Mouse (Mus musculus): ENCODE results near the gene Alkbh6. TPM values are rescaled to one million over a fixed set of nuclear protein-coding genes. Genes with fewer than 3 reads are reported as not detected.

Alkbh6 gene
- total and polyA plus RNA-seq, 3 experiments = 16.2 to 24.6 TPM; not detected in 1

- no peaks in the 10 kb centered on the region for H3K79me2 ChIP-seq (ENCODE audit: control insufficient read depth, insufficient read depth, low read length, poor library complexity)
- H3K27me3 ChIP-seq (ENCODE audit: control insufficient read depth in 1 of 2, insufficient read depth in 2 of 2, low read length in 2 of 2) = no peaks in the 10 kb centered on the region
- TF ChIP-seq ZKSCAN1 (IDR thresholded peaks at IDR 0.05; ENCODE audit: low read depth, low read length) = no peak
- no peak for TF ChIP-seq TCF12 (IDR thresholded peaks at IDR 0.05; ENCODE audit: low read depth, low read length)
- TF ChIP-seq USF1 (IDR thresholded peaks at IDR 0.05; ENCODE audit: low read depth, low read length) = no peak
- TF ChIP-seq RAD21 (IDR thresholded peaks at IDR 0.05; ENCODE audit: low read depth, low read length) = no peak
- TF ChIP-seq CHD1 (IDR thresholded peaks at IDR 0.05; ENCODE audit: low read depth, low read length) = no peak
- TF ChIP-seq MYB (IDR thresholded peaks at IDR 0.05; ENCODE audit: low read depth, low read length) = no peak
- TF ChIP-seq MYC (IDR thresholded peaks at IDR 0.05; ENCODE audit: low read depth, low read length) = no peak
- no peak for TF ChIP-seq E2F4 (IDR thresholded peaks at IDR 0.05; ENCODE audit: borderline replicate concordance, low read depth, low read length)
- no peak for TF ChIP-seq POLR2AphosphoS2 (IDR thresholded peaks at IDR 0.05; ENCODE audit: low read length)
- H3K9ac ChIP-seq (ENCODE audit: control insufficient read depth, low read depth, low read length, poor library complexity, severe bottlenecking) = no peak overlapping the region
- H3K4me1 ChIP-seq (ENCODE audit: control insufficient read depth in 1 of 2, insufficient read depth in 2 of 2, low read length in 2 of 2) = peaks cover 4 to 19% of the 10 kb centered on the region in 2 experiments; a peak in 3 of 4 replicates
- DNase-seq (ENCODE audit: low read depth, low spot score) = no peak
- no peak overlapping the region for H3K4me3 ChIP-seq (ENCODE audit: control insufficient read depth in 1 of 2, insufficient read depth in 1 of 2, low read depth in 2 of 2, low read length in 2 of 2)
- H3K27ac ChIP-seq (ENCODE audit: control insufficient read depth, low read depth, low read length) = no peak overlapping the region
- H3K9me3 ChIP-seq (replicated peaks; ENCODE audit: insufficient read depth, low read length) = no peaks in the 10 kb centered on the region
- peaks cover 0 to 11% of the 10 kb centered on the region in 2 experiments; a peak in 2 of 4 replicates for H3K36me3 ChIP-seq (ENCODE audit: control insufficient read depth in 1 of 2, insufficient read depth in 2 of 2, low read length in 2 of 2)
These were observed 27.2 kb downstream of the Alkbh6 start for GRCm38 (mm10) chr7:30335688-30336087.

- no peak overlapping the region for H3K27ac ChIP-seq (ENCODE audit: control insufficient read depth, low read depth, low read length)
- H3K9ac ChIP-seq (ENCODE audit: control insufficient read depth, low read depth, low read length, poor library complexity, severe bottlenecking) = no peak overlapping the region
- H3K9me3 ChIP-seq (replicated peaks; ENCODE audit: insufficient read depth, low read length) = no peaks in the 10 kb centered on the region
- H3K4me3 ChIP-seq (ENCODE audit: control insufficient read depth in 1 of 2, insufficient read depth in 1 of 2, low read depth in 2 of 2, low read length in 2 of 2) = no peak overlapping the region
- peaks cover 0 to 11% of the 10 kb centered on the region in 2 experiments; a peak in 2 of 4 replicates for H3K36me3 ChIP-seq (ENCODE audit: control insufficient read depth in 1 of 2, insufficient read depth in 2 of 2, low read length in 2 of 2)
- peak; percentile 91 for DNase-seq (ENCODE audit: low read depth, low spot score)
- peaks cover 4 to 19% of the 10 kb centered on the region in 2 experiments; a peak in 3 of 4 replicates for H3K4me1 ChIP-seq (ENCODE audit: control insufficient read depth in 1 of 2, insufficient read depth in 2 of 2, low read length in 2 of 2)
- no peaks in the 10 kb centered on the region for H3K27me3 ChIP-seq (ENCODE audit: control insufficient read depth in 1 of 2, insufficient read depth in 2 of 2, low read length in 2 of 2)
- H3K79me2 ChIP-seq (ENCODE audit: control insufficient read depth, insufficient read depth, low read length, poor library complexity) = no peaks in the 10 kb centered on the region
- TF ChIP-seq CHD2 (IDR thresholded peaks at IDR 0.05; ENCODE audit: low read length) (no peak), MAFK (IDR thresholded peaks at IDR 0.05; ENCODE audit: borderline replicate concordance, low read depth, low read length) (no peak), SMC3 (IDR thresholded peaks at IDR 0.05; ENCODE audit: low read depth, low read length) (peak; percentile 84), TCF12 (IDR thresholded peaks at IDR 0.05; ENCODE audit: low read depth, low read length) (no peak), TBP (IDR thresholded peaks at IDR 0.05; ENCODE audit: low read depth, low read length) (no peak), NRF1 (IDR thresholded peaks at IDR 0.05; ENCODE audit: insufficient read depth, low read depth, low read length, poor library complexity, severe bottlenecking) (peak; percentile 38; the same call in 1 of the 2 replicates), EP300 (IDR thresholded peaks at IDR 0.05; ENCODE audit: low read depth in 1 of 2, low read length in 2 of 2) (no peak), MXI1 (IDR thresholded peaks at IDR 0.05; ENCODE audit: low read depth, low read length) (no peak), CTCF (IDR thresholded peaks at IDR 0.05 in 2 of 3, conservative IDR thresholded peaks at IDR 0.05 in 1 of 3; ENCODE audit: control insufficient read depth in 1 of 3, insufficient read depth in 1 of 3, low read depth in 2 of 3, low read length in 3 of 3, poor library complexity in 1 of 3, severe bottlenecking in 1 of 3) (peak; percentile 87 to 94 (median 91)), HCFC1 (IDR thresholded peaks at IDR 0.05; ENCODE audit: low read depth, low read length) (no peak), MEF2A (IDR thresholded peaks at IDR 0.05; ENCODE audit: extremely low read depth, insufficient replicate concordance, low read depth, low read length, poor library complexity, severe bottlenecking) (no peak), ZC3H11A (IDR thresholded peaks at IDR 0.05; ENCODE audit: low read depth, low read length) (peak; percentile 55), MYC (IDR thresholded peaks at IDR 0.05; ENCODE audit: low read depth, low read length) (0 out of 2 replicates have a peak, but pooled peaks have one; percentile 26), RCOR1 (IDR thresholded peaks at IDR 0.05; ENCODE audit: low read depth, low read length) (no peak), TAL1 (IDR thresholded peaks at IDR 0.05; ENCODE audit: low read length) (no peak), GATA1 (IDR thresholded peaks at IDR 0.05; ENCODE audit: low read depth, low read length) (no peak), BHLHE40 (IDR thresholded peaks at IDR 0.05; ENCODE audit: borderline replicate concordance, low read depth, low read length) (0 out of 2 replicates have a peak, but pooled peaks have one; percentile 36), ETS1 (IDR thresholded peaks at IDR 0.05; ENCODE audit: low read depth, low read length) (no peak), USF1 (IDR thresholded peaks at IDR 0.05; ENCODE audit: low read depth, low read length) (no peak), ZKSCAN1 (IDR thresholded peaks at IDR 0.05; ENCODE audit: low read depth, low read length) (no peak), JUND (IDR thresholded peaks at IDR 0.05; ENCODE audit: low read depth, low read length) (no peak), ZMIZ1 (IDR thresholded peaks at IDR 0.05; ENCODE audit: low read depth, low read length) (no peak), ELF1 (IDR thresholded peaks at IDR 0.05; ENCODE audit: low read depth, low read length) (no peak), POLR2AphosphoS2 (IDR thresholded peaks at IDR 0.05; ENCODE audit: low read length) (no peak), POLR2A (IDR thresholded peaks at IDR 0.05; ENCODE audit: control insufficient read depth in 1 of 2, insufficient read depth in 1 of 2, low read depth in 1 of 2, low read length in 2 of 2, poor library complexity in 1 of 2) (no peak), E2F4 (IDR thresholded peaks at IDR 0.05; ENCODE audit: borderline replicate concordance, low read depth, low read length) (no peak), USF2 (IDR thresholded peaks at IDR 0.05; ENCODE audit: borderline replicate concordance in 1 of 2, insufficient read depth in 1 of 2, low read depth in 1 of 2, low read length in 2 of 2) (no peak), RAD21 (IDR thresholded peaks at IDR 0.05; ENCODE audit: low read depth, low read length) (peak; percentile 79), MYB (IDR thresholded peaks at IDR 0.05; ENCODE audit: low read depth, low read length) (no peak)
These were observed 27.9 kb downstream of the Alkbh6 start for GRCm38 (mm10) chr7:30336384-30336783.

All from MEL (cell line).